Mouse (Mus musculus): ENCODE data around the gene Spsb2.
"Not testable (repeated sequence)": the region's sequence is repeated elsewhere in the genome, so short reads cannot be mapped to it uniquely, and the experiment has no call there.

The Spsb2 gene

DNA sequence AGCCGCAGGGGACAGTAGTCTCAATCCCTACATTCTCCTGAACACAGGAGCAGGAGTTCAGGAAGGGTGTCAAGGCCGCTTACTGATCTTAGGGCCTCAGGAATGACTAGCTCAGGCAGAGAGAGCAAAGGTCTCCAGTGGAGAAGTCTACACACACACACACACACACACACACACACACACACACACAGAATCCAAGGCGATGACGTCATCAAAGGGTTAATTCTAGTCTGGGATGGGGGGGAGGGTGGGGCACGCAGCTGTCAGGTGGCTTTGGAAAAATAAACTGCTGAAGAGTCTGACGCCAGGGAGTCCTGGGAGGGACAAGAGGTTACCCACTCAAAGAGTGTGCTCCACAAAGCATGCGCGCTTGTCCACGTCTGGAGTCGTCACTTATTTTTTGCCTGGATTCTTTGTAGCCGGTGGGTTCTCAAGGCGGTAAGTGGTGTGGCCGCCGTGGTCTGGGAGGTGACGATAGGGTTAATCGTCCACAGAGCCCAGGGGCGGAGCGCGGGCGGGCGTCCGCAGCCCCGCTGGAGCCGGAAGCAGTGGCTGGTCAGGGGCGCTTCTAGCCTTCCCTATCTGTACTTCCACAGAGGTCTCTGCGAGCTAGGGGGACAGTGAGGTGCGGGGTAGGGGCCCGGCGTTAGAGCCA lies at the start of gene Spsb2:
TSS of gene Spsb2 (plus strand) at position 304 of the 655 bp plus-strand sequence.
- DNase-seq: peak; percentile 90

DNA sequence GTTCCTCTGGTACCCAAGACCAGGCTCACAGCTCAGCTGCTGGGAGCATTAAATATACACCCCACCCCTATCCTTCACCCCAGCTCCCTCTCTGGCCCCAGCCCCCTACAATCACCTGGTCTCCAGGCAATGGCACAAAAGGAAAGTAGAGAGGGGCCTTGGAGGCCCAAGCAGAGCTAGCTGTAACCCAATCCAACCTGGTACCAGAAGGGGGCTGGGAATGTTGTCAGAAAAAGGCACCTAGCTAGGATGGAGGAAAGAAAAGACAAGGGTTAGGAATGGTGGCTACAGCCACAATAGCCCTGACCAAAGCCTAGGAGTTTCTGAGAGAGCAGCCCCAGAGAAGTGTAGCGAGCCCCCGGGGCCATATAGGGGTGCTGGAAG lies 49.6 kb upstream of the Spsb2 start:
- no peak for DNase-seq

GRCm38 (mm10) chr6:124759259-124759658 lies 49.2 kb upstream of the Spsb2 start:
- peak; percentile 92 for DNase-seq

DNA sequence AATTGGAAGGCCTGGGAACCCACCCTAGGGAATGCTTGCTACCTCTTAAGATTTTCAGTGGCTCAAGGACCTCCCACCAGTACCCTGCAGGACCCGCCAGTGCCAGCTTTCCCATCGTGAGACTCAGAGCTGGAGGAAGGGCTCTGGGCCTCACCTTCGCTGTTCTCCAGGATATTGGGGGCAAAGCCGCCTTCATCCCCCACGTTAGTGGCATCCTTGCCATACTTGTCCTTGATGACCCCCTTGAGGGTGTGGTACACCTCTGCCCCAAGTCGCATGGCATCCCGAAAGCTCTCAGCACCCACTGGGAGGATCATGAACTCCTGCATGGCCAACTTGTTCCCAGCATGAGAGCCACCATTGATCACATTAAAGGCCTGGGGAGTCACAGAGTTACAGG lies 42.5 kb upstream of the Spsb2 start:
- no peak for DNase-seq

DNA sequence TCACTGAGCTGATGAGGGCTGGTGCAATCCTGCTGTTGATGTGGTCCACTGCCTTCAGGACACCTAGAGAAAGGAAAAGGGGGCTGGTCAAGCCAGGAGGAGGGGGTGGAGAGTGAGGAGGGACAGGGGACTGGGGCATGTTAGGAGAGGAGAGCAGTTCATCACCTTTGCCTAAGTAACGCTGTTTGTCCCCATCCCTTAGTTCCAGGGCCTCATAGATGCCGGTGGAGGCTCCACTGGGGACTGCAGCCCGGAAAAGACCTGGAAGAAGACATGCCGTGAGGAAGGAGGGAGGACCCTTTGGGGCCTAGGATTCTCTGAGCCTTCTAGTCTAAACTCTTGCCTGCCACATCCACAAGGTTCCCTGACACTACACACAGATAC lies 40.9 kb upstream of the Spsb2 start:
- DNase-seq: no peak

GRCm38 (mm10) chr6:124767920-124768703 lies 40.3 kb upstream of the Spsb2 start:
- DNase-seq: no peak

GRCm38 (mm10) chr6:124768704-124769044 lies 39.8 kb upstream of the Spsb2 start:
- no peak for DNase-seq

DNA sequence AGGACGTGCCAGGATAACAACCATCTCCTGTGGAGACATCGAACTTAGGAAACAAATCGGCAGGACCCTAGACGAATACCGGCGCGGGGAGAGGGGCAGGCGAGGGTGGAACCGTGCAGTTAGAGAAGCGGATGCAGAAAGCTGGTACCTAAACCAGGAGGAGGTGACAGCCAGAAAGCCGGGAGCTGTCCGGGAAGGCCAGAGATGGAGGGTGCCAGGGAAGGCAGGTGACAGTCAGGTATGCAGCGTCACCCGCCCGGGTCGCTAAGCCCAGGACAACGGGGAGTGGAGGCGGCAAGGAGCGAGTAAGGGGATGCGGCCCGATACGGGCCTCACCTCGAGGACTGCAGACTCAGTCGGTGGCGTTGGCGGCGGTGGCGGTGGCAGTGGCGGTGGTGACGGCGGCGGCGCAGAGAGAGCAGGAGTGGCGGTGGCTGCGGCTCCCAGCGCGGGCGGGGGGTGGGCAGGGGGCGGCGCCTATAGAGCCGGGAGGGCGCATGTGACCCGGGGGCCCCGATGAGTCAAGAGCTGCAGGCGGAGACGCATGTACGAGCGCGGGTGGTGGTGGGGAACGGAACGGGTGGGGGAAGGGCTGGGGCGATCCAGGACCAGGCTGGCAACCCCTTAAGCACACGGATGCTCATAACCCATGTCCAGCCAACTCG lies 39.2 kb upstream of the Spsb2 start, which contains the start of gene Eno2:
TSS of gene Eno2 (minus strand) at position 573 of the 665 bp plus-strand sequence.
- peak; percentile 54 for DNase-seq

GRCm38 (mm10) chr6:124770013-124770412 lies 38.4 kb upstream of the Spsb2 start:
- DNase-seq: no peak

- no peak for DNase-seq
Measured at GRCm38 (mm10) chr6:124770511-124770910, 38.0 kb upstream of the Spsb2 start.

- DNase-seq: peak; percentile 63
Measured at GRCm38 (mm10) chr6:124779222-124779983, 29.1 kb upstream of the Spsb2 start, which contains the start of gene Lrrc23. Gene Lrrc23 (minus strand): TSS chr6:124779727.

DNA sequence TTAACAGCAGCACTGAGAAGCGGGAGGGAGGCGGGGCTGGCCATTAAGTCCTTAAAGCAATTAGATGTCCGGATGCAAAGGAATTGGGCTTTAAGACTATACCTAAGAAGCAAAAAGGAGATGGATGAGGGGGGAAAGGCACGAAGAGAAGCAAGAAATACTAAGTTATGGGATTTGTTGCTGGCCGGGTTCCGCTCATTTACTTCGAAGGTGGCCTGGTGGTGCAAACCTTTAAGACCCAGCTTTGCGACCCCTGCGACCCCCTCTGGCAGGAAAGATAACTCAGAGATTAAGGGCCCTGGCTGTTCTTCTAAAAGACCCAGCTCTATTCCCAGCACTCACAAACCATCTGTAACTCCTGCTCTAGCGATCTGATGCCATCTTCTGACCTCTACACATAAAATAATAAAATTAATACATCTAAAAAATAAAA lies 28.5 kb upstream of the Spsb2 start:
- DNase-seq: no peak

DNA sequence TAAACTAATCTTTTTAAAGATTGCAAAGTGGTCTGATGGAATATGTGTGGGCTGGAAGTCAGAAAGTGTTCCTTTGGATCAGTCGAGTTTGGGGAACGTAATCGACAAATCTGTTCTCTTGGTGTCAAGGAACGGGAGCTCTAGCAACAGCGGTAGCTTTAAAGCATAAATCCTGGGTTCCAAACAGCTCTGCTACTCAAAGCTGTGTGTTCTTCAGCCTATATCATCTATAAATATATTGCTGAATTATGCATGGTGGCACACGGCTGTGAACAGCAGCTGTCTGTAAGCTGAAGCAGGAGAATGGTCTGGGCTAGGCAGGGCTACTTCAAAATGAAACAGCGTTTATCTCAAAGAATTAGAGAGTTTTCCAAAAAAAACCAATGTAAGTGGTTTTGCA lies 27.5 kb upstream of the Spsb2 start:
- no peak for DNase-seq

DNA sequence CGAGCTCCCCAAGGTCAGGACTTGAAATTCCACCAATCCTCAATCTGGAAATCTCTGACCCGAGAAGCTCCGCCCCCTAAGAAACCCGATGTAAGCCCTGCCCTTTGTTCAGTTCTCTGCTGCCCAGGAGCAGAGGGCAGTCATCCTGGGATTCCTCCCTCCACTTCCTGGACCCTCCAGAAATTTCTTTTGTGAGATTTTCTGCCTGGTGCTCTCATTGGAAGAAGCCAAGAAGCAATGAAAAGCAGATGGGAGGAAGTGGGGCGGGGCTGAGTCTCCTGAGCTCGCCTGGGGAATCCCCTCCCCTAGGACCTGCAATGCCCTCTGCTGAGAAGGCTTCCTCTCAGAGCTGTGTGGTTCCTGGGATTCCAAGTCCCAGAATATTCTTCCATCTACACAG lies 26.0 kb upstream of the Spsb2 start:
- peak; percentile 53 for DNase-seq

- DNase-seq: peak; percentile 25
Measured at GRCm38 (mm10) chr6:124786756-124787420, 21.6 kb upstream of the Spsb2 start.

DNA sequence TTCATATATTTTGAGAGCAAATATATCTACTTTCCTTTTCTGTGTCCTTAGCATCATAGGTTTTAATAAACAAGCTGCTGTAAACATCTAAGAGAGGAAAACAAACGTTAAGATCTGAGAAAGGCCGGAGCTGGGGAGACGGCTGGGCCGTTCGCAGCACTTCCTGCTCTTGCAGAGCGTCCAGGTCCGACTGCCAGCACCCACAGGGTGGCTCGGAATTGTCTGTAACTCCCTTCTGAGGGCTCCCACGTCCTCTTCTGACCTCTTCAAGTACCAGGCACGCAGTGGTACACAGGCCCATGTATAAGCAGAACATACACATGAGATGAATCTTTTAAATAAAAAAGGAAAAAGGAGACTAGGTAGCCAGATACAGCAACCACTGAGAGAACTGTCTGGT lies 20.7 kb upstream of the Spsb2 start:
- no peak for DNase-seq

DNA sequence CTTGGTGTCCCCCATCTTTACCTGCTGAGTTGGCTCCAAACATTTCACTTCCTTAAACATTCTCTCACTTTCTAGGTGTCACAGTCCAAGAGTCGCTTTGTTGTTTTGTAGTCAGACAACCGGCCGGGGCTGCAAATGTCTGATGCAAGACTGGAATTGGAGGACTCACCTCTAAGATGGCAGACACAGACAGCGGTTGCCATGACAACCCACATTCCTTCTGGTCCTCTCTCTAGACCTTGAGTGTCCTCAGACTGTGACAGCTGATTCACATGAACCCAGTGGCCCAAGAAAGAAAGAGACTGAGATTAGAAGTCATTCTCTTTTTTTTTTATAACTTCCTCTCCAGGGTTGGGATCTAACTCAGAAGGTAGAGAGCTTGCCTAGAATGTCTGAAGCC lies 18.9 kb upstream of the Spsb2 start:
- DNase-seq: no peak

DNA sequence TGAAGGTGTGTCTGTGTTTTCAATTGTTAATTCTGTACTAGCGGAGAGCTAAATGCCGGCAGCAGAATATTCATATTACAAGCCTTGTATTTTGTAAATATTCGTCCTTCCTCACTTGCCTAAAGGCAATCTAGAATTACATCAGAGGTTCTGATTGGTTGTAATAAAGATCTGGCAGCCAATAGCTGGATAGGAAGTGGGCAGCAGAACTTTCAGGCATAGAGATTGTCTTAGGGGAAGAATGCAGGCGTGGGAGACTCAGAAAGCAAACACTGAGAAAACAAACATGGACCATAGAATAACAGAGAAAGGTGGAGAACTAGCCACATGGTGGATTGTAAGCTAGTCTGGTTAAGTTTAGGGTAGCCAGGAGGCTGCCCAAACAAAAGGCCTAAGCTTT lies 18.3 kb upstream of the Spsb2 start:
- DNase-seq: no peak

DNA sequence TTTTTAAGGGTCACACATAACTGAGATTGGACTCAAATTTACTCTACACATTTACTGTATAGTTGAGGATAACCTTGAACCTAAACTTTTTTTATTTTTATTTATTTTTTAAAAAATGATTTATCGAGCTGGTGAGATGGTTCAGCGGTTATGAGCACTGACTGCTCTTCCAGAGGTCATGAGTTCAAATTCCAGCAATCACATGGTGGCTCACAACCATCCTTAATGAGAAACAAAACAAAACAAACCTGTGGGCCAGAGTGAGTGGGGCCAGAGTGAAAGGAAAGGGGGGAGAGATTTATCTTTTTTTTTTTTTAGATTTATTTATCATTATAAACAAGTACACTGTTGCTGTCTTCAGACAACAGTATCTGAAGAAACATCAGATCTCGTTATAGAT lies 16.6 kb upstream of the Spsb2 start:
- no peak for DNase-seq

GRCm38 (mm10) chr6:124795781-124796180 lies 12.7 kb upstream of the Spsb2 start:
- DNase-seq: peak; percentile 60

- no peak for DNase-seq
Measured at GRCm38 (mm10) chr6:124796200-124796599, 12.3 kb upstream of the Spsb2 start.

DNA sequence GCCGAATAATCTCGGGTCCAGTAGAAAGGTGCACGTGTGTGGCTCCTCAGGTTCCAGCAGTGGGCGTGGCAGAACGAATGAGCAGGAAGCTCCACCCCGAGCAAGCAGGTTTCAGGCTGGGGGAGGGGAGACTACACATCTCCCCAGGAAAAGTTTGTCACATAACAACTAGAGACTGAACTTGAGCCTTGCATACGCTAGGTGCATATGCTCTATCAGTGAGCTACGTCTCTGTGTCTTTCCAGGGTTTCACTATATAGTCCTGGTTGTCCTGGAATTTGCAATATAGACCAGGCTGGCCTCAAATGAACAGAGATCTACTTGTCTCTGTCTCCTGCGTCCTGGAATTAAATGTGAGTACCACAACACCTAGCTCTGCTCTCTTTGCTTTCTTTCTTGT lies 6.1 kb upstream of the Spsb2 start:
- not testable (repeated sequence) for DNase-seq

- no peak for DNase-seq
Measured at GRCm38 (mm10) chr6:124803061-124803460, 5.4 kb upstream of the Spsb2 start.
